Mouse (Mus musculus) liver, adult 2 months (tissue): ENCODE results near the gene Pde9a.

ENCODE experiments used
- CTCF ChIP-seq: fragments of 200-500 bp; IDR thresholded peaks from 2 replicates; pipeline ENCODE4 v1.5.1; 2011; ENCODE audit warnings: low read depth, low read length, control low read depth
- POLR2A ChIP-seq: fragments of 200-500 bp; IDR thresholded peaks from 2 replicates; pipeline ENCODE4 v1.6.1; 2011; ENCODE audit warnings: low read length, control low read depth; ENCODE audit not compliant: insufficient read depth; ENCODE audit errors: extremely low read depth

DNA sequence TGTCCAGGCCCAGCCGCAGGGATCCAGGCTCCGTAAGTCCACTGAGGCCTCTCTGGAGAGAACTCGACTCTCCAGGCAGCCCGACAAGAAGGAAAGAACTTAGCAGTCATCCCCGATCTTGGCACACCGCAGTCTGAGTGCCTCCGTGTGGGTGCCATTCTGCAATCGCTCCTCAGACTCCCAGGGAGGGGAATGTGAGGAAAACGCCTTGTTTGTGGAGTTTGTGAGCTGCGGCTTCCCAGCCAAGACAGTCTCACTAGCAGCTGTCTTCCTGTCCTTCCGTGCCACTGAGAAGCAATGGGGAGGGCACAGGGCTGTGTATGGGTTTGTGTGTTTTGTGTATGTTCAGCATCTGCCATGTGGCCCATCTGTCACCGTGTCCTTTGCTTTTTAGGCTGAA is 36.6 kb upstream of the Pde9a start:
- no peak for TF ChIP-seq CTCF
- no peak for TF ChIP-seq POLR2A
